Mouse (Mus musculus) spleen, adult 2 months (tissue): ENCODE measurements around the gene Wnt7b. TPM values are rescaled to one million over a fixed set of nuclear protein-coding genes. Genes with fewer than 3 reads are reported as not detected.

Experiments used
- DNase-seq, 2 experiments: peaks; one replicate each; pipeline versions ENCODE4 v3.0.0 to v3.0.0-alpha.2; 2012 to 2021; ENCODE audit warnings: low spot score in 2 of 2, low read depth in 1 of 2
- H3K27ac ChIP-seq: fragments of 200-500 bp; 2 replicates; pipeline ENCODE4 v1.5.1; 2012; ENCODE audit warnings: low read length, inconsistent platforms; ENCODE audit not compliant: insufficient read depth
- H3K27me3 ChIP-seq: fragments of 200-500 bp; 2 replicates; pipeline ENCODE4 v1.6.1; 2012; ENCODE audit warnings: mild to moderate bottlenecking, moderate library complexity, low read length, inconsistent platforms; ENCODE audit not compliant: control insufficient read depth, insufficient read depth
- H3K36me3 ChIP-seq: fragments of 200-500 bp; 2 replicates; pipeline ENCODE4 v1.6.1; 2012; ENCODE audit warnings: mild to moderate bottlenecking, low read length, inconsistent platforms; ENCODE audit not compliant: control insufficient read depth, insufficient read depth
- H3K4me1 ChIP-seq: fragments of 200-500 bp; 2 replicates; pipeline ENCODE4 v1.6.1; 2011; ENCODE audit warnings: inconsistent platforms; ENCODE audit not compliant: control insufficient read depth, insufficient read depth, insufficient read length
- H3K4me3 ChIP-seq: fragments of 200-500 bp; 2 replicates; pipeline ENCODE4 v1.5.1; 2011; ENCODE audit warnings: mild to moderate bottlenecking, inconsistent platforms; ENCODE audit not compliant: insufficient read depth, insufficient read length; ENCODE audit errors: extremely low read depth
- CTCF ChIP-seq: fragments of 200-500 bp; IDR thresholded peaks from 2 replicates; pipeline ENCODE4 v1.5.1; 2011; ENCODE audit warnings: mild to moderate bottlenecking, inconsistent platforms; ENCODE audit not compliant: insufficient read depth, insufficient read length, insufficient replicate concordance; ENCODE audit errors: extremely low read depth
- POLR2A ChIP-seq: fragments of 200-500 bp; IDR thresholded peaks from 2 replicates; pipeline ENCODE4 v1.6.1; 2011; ENCODE audit warnings: low read depth, low read length, inconsistent platforms
- WGBS: fragments of 180-500 bp; shearing (Covaris S2); methylation state at CpG from one replicate; pipeline ENCODE4 v1.1.7; 2018; 5-methylcytosine and 5-hydroxymethylcytosine counted together
- polyA plus RNA-seq: library from polyadenylated mRNA; depleted of rRNA; stranded (reverse); fragments of >200 nt; gene quantifications from 2 replicates; pipeline ENCODE4 v1.2.3, GENCODE M21; 2012

Gene Wnt7b
- polyA plus RNA-seq, 1 experiment, result 0.08 TPM

GRCm38 (mm10) chr15:85577583-85578460, 4.5 kb downstream of the Wnt7b start:
- H3K27me3 ChIP-seq, result peaks cover 29% of the 10 kb centered on the region

GRCm38 (mm10) chr15:85576511-85577440, 5.5 kb downstream of the Wnt7b start:
- H3K27ac ChIP-seq, result no peak overlapping the region
- H3K4me3 ChIP-seq, result no peak overlapping the region
- 7% methylated on average over 60 of the region's 61 CpGs for WGBS
- no peak for TF ChIP-seq POLR2A
- no peak for TF ChIP-seq CTCF
- H3K4me1 ChIP-seq, result no peaks in the 10 kb centered on the region; the same call in 1 of the 2 replicates
- H3K36me3 ChIP-seq, result no peaks in the 10 kb centered on the region
- DNase-seq, result no peak
- peaks cover 23% of the 10 kb centered on the region for H3K27me3 ChIP-seq

More at GRCm38 (mm10) chr15:85577583-85578460, 4.5 kb downstream of the Wnt7b start:
- Histone ChIP-seq H3K27ac (no peak overlapping the region), H3K4me1 (no peaks in the 10 kb centered on the region; the same call in 1 of the 2 replicates), H3K4me3 (no peak overlapping the region), H3K36me3 (no peaks in the 10 kb centered on the region)
- DNase-seq, result no peak
- WGBS, result 6% methylated on average over 54 of the region's 54 CpGs
- TF ChIP-seq CTCF, result no peak
- TF ChIP-seq POLR2A, result no peak

- Histone ChIP-seq H3K36me3 (no peaks in the 10 kb centered on the region), H3K27ac (no peak overlapping the region), H3K27me3 (peaks cover 17% of the 10 kb centered on the region), H3K4me3 (no peak overlapping the region), H3K4me1 (no peaks in the 10 kb centered on the region)
- DNase-seq, result no peak
- 4% methylated on average over 20 of the region's 20 CpGs for WGBS
- no peak for TF ChIP-seq CTCF
- TF ChIP-seq POLR2A, result no peak
Observed at GRCm38 (mm10) chr15:85576110-85576509, 6.2 kb downstream of the Wnt7b start.

- Histone ChIP-seq H3K4me3 (no peak overlapping the region), H3K36me3 (no peaks in the 10 kb centered on the region), H3K4me1 (no peaks in the 10 kb centered on the region), H3K27me3 (peaks cover 9% of the 10 kb centered on the region), H3K27ac (no peak overlapping the region)
- no peak for TF ChIP-seq POLR2A
- no peak for TF ChIP-seq CTCF
- DNase-seq, result no peak
- WGBS, result 61% methylated on average over 8 of the region's 8 CpGs
Observed at GRCm38 (mm10) chr15:85574558-85574957, 7.7 kb downstream of the Wnt7b start.

GRCm38 (mm10) chr15:85574086-85574485, 8.2 kb downstream of the Wnt7b start:
- Histone ChIP-seq H3K27ac (no peak overlapping the region), H3K27me3 (peaks cover 9% of the 10 kb centered on the region), H3K4me3 (no peak overlapping the region), H3K4me1 (no peaks in the 10 kb centered on the region), H3K36me3 (no peaks in the 10 kb centered on the region)
- no peak for DNase-seq
- TF ChIP-seq POLR2A (no peak), CTCF (no peak)
- WGBS, result 51% methylated on average over 5 of the region's 5 CpGs

GRCm38 (mm10) chr15:85572619-85573254, 9.5 kb downstream of the Wnt7b start:
- H3K27me3 ChIP-seq, result peaks cover 7% of the 10 kb centered on the region
- no peak for DNase-seq
- H3K4me3 ChIP-seq, result no peak overlapping the region
- WGBS, result 84% methylated on average over 8 of the region's 8 CpGs
- H3K27ac ChIP-seq, result no peak overlapping the region
- no peaks in the 10 kb centered on the region for H3K4me1 ChIP-seq
- no peaks in the 10 kb centered on the region for H3K36me3 ChIP-seq
- no peak for TF ChIP-seq CTCF
- no peak for TF ChIP-seq POLR2A
